Mouse (Mus musculus) myocyte (in vitro differentiated cells): ENCODE results near the gene Cfap100.

Experiments used
- CEBPB ChIP-seq: IDR thresholded peaks from 2 replicates; pipeline ENCODE4 v1.6.1; 2011; ENCODE audit warnings: mild to moderate bottlenecking, moderate library complexity; ENCODE audit not compliant: poor library complexity, insufficient read depth, severe bottlenecking
- E2F4 ChIP-seq: IDR thresholded peaks from one replicate; pipeline ENCODE4 v1.6.1; 2011; ENCODE audit warnings: mild to moderate bottlenecking, control low read depth, moderate library complexity; ENCODE audit not compliant: insufficient read depth
- MAX ChIP-seq: IDR thresholded peaks from one replicate; pipeline ENCODE4 v1.6.1; 2011; ENCODE audit warnings: low read depth, mild to moderate bottlenecking, control low read depth
- MYOD1 ChIP-seq, 3 experiments: IDR thresholded peaks; one replicate each; pipeline ENCODE4 v1.6.1; 2011; ENCODE audit warnings: control low read depth in 2 of 3, low read depth in 2 of 3, mild to moderate bottlenecking in 2 of 3, moderate library complexity in 1 of 3; ENCODE audit not compliant: insufficient read length in 2 of 3, control insufficient read depth in 1 of 3
- MYOG ChIP-seq, 3 experiments: IDR thresholded peaks; one replicate each; pipeline ENCODE4 v1.6.1; 2011; ENCODE audit warnings: control low read depth in 2 of 3, low read depth in 2 of 3, mild to moderate bottlenecking in 2 of 3; ENCODE audit not compliant: insufficient read length in 2 of 3, control insufficient read depth in 1 of 3, insufficient read depth in 1 of 3
- POLR2A ChIP-seq: IDR thresholded peaks from one replicate; pipeline ENCODE4 v1.6.1; 2011; ENCODE audit warnings: low read depth, mild to moderate bottlenecking, control low read depth, moderate library complexity; ENCODE audit not compliant: insufficient read length
- POLR2AphosphoS2 ChIP-seq: IDR thresholded peaks from one replicate; pipeline ENCODE4 v1.6.1; 2011; ENCODE audit warnings: low read depth, control low read depth; ENCODE audit not compliant: insufficient read length
- REST ChIP-seq: IDR thresholded peaks from one replicate; pipeline ENCODE4 v1.6.1; 2011; ENCODE audit warnings: mild to moderate bottlenecking, control low read depth, moderate library complexity; ENCODE audit not compliant: insufficient read depth, insufficient read length
- SRF ChIP-seq: IDR thresholded peaks from one replicate; pipeline ENCODE4 v1.6.1; 2011; ENCODE audit warnings: low read depth; ENCODE audit not compliant: control insufficient read depth, insufficient read length
- TCF12 ChIP-seq: IDR thresholded peaks from one replicate; pipeline ENCODE4 v1.6.1; 2011; ENCODE audit warnings: mild to moderate bottlenecking, control low read depth; ENCODE audit not compliant: poor library complexity, insufficient read depth, severe bottlenecking
- TCF3 ChIP-seq: IDR thresholded peaks from one replicate; pipeline ENCODE4 v1.6.1; 2011; ENCODE audit warnings: low read depth, control low read depth; ENCODE audit not compliant: insufficient read length
- USF1 ChIP-seq: IDR thresholded peaks from one replicate; pipeline ENCODE4 v1.6.1; 2011; ENCODE audit warnings: low read depth, mild to moderate bottlenecking, control low read depth, moderate library complexity

DNA sequence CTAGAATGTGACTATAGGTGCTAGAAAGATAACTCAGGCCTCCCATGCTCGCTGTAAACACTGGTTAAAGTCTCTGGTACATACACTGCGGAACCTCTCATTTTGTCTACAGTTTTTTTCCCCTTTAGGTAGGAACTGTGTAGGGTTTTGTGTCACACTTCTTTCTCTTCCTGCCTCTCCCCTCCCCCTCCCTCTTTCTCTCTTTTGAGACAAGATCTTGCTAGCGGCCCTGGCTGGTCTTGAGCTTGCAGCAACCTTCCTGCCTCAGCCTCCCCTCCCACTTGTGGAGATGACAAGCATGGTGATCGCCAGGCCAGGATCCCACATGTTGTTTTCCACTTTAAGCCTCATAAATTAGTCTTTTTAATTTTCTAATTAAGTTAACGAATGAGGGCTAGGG lies 25.2 kb upstream of the Cfap100 start:
- no peak for TF ChIP-seq POLR2A
- no peak for TF ChIP-seq SRF
- no peak for TF ChIP-seq REST
- no peak for TF ChIP-seq TCF12
- no peak for TF ChIP-seq MAX
- no peak for TF ChIP-seq USF1
- no peak for TF ChIP-seq E2F4
- no peak for TF ChIP-seq MYOG (IDR thresholded peaks at IDR 0.05; ENCODE audit: control insufficient read depth in 1 of 3, insufficient read depth in 1 of 3, insufficient read length in 2 of 3, low read depth in 2 of 3)
- no peak for TF ChIP-seq CEBPB
- no peak for TF ChIP-seq MYOD1 (IDR thresholded peaks at IDR 0.05; ENCODE audit: control insufficient read depth in 1 of 3, insufficient read length in 2 of 3, low read depth in 2 of 3)
- no peak for TF ChIP-seq POLR2AphosphoS2
- TF ChIP-seq TCF3, result no peak
